Mouse (Mus musculus) monocyte, adult 2 months (primary cell): ENCODE measurements around the gene Anapc11.
A peak's percentile ranks its signal among the peaks of the same experiment; 100 is the strongest.
"Not testable (repeated sequence)": the region's sequence is repeated elsewhere in the genome, so short reads cannot be mapped to it uniquely, and the experiment has no call there.

Experiments
- DNase-seq, 2 experiments: peaks; one replicate each; pipeline ENCODE4 v3.0.0; 2022; ENCODE audit warnings: low spot score in 2 of 2, low read depth in 1 of 2

Gene Anapc11

DNA sequence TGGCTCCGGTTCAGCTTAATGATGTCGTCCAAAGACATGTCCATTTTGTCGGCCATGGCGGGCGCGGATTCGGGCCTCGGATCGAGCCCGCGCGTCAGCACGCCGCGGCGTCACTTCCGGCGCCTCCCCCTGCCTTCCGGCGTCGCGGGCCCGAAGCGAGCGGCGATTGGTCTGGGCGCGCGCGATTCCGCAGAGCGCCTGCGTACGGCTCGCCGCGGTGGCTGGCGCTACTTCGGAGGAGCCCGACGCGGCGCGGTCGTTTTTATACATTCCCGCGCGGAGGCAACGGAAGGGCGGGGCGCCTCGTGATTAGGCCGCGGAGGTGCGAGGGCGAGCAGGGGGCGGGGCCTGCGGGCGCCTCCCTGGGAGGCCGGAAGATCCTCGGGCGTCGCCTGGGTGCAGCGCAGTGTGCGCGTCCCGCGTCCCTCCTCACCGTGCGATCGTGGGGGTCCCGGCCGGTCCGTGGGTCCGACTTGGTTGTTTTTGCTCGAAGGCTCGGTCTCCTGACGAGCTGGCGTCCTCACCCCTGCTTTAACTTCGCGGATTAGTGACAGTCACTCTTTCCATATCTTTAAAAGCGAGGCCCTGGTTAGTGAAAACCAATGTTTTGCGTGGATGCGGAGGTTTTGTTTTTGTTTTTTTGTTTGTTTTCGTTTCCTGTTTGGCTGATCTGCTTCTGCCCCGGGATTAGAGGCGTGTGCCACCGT lies at the start of gene Anapc11, which contains the start of gene Alyref:
Gene Anapc11 (plus strand): TSS at position 139 of the 707 bp plus-strand sequence.
Gene Alyref (minus strand): TSS at position 83 of the 707 bp plus-strand sequence.
- peak; percentile 85 to 89 for DNase-seq

DNA sequence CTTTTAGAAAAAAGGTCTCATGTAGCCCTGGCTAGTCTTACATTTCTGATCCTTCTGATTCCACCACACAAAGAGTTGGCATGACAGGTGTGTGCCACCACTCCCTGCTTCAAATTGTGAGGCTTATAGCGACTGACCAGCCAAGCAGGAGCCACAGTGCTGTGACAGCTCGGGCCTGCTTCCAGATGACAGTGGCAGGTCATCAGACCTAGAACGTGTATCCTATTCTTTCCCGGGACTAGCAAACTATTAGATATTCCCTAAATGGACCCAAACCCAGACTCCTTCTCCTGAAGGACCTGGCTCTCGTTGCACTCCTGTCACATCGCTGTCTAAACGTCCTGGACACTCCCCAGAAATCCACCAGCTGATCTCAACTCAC lies 49.4 kb upstream of the Anapc11 start:
- no peak for DNase-seq

DNA sequence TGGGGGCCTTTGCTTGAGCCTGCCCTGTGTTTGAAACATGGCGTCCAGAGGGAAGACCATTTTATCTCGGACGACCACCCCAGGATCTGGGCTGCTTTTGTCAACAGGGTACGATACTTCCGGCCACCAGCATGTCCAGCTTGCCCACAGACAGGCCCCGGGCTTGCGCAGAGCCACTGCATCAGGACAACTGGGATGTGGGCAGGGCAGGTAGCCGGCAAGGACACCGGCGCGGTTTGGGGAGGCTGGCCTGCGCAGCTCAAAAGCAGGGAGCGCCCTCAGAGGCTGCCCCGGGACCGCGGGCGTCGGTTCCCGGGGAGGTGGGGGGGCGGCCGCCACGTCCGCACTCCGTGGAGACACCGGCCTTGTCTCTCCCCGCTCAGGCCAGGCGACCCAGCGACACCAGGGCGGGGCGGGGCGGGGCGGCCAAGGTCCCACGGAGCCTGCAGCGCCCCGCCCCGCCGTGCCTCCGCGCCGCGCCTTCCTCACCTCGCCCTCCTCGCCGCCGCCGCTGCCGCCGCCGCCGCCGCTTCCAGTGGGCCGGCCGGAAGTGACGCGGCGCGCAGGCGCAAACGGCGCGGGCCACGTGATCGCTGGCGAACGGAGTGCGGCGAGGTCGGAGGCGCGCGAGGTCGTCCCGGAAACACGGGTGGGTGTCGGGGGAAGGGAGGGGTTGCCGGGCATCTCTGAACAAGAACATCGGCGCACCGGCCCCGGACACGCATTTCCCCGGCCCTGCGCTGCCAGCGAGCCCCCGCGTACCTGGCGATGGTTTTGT lies 48.9 kb upstream of the Anapc11 start, which contains the start of gene Mcrip1:
Gene Mcrip1 (minus strand): TSS at position 560 of the 778 bp plus-strand sequence.
- peak; percentile 70 to 85 for DNase-seq

DNA sequence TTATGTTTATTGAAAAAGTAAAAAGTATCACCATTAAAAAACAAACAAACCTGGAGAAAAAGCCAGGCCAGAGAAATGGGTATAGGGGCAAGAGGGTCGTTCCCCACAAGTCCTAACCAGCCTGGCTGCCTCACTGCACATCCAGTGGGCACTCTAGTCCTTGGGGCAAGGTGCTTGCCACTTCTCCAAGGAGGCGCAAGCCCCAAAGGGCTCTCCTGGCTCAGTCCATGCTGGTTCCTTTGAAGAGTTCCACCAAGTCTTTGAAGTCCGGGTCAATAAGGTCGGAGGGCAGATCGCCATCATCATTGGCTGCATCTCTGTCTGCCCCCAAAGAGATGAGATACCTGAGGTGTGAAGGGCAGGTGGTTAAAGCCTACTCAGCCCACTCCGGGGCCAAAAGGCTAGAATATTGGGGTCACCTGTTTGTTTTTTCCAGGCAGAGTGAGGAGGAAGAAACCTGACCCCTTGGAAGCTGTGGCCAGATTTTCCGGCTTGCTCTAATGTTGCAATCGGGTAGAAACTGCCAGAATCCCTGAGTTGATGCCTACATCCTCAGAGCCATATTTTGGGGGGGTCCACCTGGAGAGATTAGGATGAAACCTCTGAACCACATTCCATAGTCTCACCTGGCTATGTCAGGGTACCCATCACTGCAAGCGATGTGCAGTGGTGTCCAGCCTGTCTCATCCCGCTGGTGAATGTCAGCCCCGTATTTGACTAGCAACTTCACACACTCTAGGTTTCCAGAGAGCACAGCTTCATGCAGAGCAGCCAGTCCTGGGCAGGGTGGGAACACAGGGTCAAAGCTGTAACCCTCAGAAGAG lies 48.0 kb upstream of the Anapc11 start:
- no peak for DNase-seq

DNA sequence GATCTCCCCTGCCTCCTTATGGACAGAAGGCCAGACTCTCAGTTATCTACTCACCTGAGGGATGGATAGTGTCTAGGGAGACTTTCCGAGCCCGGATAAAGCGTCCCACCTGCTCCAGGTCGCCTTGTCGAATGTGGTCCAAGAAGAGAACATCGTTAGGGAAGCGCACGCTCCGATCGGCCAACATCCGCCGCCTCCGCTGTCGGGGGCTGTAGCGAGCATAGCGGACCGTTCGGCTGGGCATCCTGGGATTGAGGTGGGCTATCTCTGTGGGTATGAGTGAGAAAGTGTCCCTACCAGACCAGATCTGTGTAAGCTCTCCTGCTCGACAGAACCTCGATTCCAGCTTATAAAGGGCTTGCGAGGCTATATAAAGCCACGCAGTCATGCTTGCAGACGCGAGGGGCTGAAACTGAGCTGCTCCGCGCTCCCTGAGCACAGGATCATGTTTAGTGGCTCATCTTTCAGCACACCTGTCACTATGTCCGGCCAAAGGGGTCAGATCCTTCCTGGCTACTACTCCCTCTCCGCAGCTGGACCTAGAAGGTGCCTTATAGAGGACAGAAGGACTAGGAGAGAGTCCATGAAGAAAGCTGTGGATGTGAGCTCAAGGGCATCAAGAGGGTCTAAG lies 47.3 kb upstream of the Anapc11 start, which contains the start of gene Ppp1r27:
Gene Ppp1r27 (minus strand): TSS at position 323 of the 631 bp plus-strand sequence.
- no peak for DNase-seq

DNA sequence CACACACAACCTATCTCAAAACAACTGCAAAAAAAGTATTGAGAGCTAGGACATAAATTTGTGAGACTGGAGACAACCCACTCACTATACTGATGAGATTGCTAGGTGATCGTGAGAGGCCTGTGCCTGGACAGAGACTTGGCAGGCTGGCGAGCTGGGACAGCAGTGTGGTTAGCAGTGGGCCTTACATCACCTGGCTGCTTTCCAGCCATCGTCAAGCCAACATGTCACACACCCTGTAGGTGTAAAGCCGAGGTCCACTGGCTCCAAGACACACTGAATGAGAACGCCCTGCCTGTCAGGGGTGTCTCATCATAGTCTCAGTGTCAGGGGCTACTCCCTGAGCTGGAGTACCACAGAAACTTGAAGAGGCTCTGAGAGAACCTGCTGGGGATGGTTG lies 45.5 kb upstream of the Anapc11 start:
- no peak for DNase-seq

DNA sequence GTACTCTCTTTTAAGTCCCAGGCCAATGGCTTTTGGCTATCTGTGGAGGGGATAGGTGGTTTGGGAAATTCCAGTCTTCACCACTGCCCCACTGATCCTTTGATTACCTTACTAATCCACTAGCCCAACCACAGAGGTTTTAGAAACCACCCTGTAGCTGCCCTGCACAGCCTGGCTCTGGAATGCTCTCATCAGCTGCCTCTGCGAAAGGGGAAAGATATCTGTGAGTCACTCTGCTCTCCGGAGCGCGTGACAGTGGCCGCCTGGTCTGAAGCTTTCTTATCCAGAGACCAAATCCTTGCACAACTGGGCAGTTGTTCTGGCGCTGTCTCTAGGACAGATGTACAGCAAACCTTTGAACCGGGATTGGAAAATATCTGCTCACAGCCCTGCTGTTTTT lies 43.4 kb upstream of the Anapc11 start:
- DNase-seq, result no peak

DNA sequence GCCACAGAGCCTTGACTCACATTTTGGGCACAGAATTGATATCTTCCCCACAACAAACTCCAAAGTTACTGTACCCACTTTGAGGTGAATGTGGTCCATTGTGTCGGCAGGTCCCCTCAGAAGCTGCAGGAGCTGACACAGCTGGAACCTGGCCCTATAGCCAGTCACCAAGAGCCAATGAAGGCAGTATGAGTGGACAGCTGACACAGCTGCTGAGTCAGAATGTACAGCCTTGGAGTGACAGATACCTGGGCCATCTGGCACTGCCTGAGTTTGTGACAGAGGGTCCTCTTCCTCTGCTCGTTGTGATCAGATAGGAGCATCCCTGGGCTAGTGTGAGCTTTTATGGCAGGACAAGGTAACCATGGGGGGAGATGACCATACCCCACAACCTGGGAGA lies 43.0 kb upstream of the Anapc11 start:
- DNase-seq, result no peak

DNA sequence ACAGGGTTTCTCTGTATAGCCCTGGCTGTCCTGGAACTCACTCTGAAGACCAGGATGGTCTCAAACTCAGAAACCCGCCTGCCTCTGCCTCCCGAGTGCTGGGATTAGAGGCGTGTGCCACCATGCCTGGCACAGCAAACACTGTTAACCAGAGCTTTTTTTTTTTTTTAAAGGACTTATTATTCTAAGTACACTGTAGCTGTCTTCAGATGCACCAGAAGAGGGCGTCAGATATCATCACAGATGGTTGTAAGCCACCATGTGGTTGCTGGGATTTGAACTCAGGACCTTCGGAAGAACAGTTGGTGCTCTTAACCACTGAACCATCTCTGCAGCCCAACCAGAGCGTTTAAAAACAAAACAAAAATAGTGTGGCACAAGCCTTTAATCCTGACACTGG lies 39.4 kb upstream of the Anapc11 start:
- not testable (repeated sequence) for DNase-seq

DNA sequence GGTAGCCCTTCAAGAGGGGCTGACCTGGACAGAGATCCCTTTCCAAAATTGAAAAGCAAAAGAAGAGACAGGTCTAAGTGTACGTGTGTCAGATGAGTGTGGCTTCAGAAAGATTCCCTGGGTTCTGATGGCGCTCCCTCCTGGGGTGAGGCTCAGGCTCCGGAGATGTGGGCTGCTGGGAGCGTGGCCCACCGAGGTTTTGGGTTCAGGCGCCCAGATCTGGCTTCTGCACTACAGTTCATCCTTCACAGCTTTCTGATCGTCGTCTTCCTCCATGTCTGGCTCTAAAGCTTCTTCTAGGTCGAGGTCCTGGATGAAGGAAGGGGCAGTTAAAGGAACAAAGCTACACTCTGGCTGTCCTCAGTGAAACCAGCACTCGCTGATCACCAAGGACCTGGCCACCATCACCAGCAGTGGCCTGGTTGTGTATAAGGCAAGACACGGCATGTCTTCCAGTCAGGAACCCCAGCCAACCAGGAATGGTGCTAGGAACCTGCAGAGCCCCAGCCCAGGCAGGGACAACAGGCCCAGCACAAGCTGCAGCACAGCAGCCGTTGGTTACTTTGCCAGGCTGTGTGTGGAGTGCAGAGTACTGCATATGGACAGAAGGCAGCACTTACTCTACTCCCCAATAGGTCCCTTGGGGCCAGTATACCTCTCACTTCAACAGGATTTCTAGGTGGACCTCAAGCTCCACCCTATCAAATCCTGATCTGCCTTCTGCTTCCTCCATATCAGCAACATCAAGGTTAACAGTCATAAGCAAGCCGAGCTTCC lies 37.1 kb upstream of the Anapc11 start:
- no peak for DNase-seq

DNA sequence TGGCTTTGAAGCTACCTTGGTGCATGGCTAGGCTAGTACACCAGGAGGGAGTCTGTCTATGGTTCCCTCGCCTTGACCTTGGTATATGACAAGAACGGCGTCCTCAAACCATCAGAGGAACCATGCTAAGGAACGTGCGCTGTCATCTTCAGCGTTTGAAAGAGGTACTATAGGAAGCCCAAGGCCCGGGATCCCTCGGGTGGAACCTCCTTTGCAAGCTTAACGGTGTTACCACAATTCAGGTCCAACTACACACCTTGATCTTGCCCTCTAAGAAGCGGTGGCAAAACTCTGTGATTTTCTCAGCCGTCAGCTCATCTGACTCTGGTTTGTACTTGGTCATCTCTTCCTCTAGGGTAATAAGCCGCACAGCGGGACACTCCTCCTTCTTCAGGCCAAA lies 35.3 kb upstream of the Anapc11 start:
- DNase-seq, result no peak

DNA sequence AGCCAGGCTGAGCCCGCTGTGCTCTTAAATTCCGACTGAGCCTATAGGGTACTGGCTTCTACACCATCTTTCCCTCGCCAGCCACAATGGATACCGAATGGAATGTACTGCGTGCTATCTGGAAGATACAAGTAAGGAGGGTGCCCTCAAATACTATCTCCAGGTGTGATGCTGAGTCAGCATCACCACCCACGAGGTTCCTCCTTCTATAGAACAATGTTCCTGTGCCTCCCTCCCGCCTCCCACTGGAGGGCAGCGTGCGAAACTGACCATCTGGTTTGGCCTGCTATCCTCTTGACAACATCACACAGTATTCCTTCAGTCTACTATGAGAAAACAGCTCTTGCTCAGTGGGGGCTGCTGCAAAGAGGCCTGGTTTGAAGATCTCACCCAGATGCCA lies 33.1 kb upstream of the Anapc11 start:
- DNase-seq, result no peak

DNA sequence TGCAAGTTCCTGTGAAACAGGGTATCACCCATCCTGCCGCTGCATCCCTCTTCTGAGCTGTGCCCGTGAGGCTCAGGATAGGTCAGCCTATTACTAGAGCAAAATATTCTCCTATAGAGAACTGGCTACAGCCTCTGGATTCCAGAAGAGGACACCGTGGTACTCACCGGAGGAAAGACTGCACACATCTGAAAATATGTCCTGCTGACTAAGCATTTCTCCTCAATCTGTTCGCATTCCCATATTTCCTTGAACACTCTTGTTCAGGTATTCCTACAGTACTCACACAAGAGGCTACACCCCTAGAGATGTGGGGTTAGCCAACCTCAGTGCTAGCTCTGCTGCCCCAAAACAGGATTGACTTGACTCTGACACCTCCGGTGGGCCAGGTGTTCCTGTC lies 29.9 kb upstream of the Anapc11 start:
- no peak for DNase-seq

DNA sequence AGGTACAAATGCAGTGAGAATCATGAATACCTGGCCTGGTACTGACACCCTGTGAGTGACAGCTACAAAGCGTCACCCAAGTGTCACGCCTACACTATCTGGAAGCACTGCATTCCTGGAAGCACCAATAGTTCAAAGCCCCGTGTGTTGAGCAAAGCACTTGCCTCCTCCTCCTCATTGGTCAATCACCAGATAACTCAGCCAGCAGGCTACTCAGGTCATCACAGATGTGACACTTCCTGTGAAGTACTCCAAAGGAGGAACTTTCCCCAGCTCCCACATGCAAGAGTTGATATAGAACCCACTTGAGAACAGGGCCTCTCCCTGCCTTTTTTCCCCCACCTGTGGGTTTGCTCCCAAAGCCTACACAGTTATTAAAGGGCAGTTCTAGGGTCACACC lies 27.1 kb upstream of the Anapc11 start:
- no peak for DNase-seq

DNA sequence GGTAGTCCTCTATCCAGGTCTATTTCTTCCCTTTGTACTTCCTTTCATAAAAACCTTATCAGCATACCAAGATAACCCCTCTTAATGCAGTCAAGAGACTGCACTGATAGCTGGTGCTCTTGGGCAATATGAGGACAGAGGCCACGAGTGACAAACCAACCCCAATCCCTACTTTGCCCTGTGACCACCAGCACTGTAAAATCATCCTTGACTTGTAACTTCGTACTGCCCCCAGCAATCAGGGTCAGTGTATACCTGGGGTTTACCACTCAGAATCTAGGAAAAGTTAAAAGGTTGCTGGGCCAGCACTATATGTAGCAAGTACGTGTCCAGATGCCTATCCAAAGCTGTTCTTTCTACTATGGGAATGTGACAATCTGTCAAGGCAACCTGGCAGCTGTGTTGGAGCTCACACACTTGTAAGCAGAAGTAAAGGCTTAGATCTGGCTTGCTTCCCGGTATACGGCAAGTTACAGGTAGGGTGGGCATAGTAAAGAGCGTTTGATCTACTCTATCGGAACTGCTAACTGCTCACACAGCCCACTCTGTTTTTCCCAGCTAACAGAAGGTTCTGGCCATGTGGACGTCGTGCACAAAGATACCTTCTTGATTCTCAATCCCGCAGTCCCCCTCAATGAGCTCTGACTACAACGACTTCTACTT lies 26.3 kb upstream of the Anapc11 start:
- DNase-seq, result no peak

DNA sequence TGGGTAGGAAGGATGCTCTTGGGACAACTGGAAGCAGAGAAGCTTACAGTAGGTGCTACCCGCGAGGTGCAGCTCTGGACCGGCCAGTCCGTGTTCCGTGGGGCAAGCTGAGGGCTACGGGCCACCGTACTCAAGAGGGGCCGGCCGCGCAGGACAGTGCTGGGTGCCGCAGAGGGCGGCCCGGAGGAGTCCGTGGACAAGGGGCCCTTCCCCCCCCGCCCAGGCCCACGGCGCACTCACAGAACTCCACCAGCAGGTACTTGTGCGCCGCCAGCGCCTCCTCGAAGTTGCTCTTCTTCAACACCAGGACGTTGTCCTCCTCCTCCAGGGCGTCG lies 25.8 kb upstream of the Anapc11 start:
- DNase-seq, result no peak

DNA sequence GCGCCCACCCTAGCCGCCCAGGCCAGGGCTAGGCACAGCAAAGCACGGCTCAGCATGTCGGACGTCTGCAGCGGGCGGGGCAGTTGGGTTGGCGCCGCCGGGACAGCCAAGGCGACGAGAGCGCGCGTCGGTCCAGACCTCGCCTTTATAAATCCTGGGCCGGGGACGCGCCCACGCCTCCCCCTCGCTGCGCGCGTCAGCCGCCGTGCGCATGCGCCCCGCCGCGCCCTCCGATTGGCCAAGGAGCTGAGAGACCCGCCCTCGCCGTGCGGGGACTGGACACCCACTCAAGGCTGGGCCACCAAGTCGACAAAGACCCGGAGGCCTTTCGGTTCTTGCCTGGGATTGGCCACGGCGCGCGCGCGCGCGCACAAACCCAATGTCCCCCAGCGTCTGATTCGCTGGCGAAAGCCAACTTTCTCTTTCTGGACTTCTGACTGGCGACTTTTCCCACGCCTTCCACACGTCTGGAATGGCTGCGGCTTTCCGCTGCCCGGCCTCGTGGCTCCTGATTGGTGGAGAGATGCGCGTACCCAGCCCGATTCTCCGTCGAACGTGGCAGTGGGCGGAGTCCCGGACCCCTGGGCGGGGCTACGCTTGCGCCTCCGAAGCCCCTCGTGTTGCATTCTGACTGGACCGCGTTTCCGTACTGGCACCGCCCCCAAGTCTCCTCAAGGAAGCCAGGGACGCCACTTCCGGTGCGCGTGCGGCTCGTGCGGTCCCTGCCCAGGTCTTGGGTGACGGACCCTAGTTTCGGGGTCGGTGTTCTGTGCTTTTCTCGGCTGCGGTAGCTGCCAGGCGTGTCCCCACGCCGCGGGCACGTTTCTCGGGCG lies 25.3 kb upstream of the Anapc11 start, which contains the start of gene P4hb:
Gene P4hb (minus strand): TSS at position 502 of the 833 bp plus-strand sequence.
- DNase-seq, result peak; percentile 98 to 99

DNA sequence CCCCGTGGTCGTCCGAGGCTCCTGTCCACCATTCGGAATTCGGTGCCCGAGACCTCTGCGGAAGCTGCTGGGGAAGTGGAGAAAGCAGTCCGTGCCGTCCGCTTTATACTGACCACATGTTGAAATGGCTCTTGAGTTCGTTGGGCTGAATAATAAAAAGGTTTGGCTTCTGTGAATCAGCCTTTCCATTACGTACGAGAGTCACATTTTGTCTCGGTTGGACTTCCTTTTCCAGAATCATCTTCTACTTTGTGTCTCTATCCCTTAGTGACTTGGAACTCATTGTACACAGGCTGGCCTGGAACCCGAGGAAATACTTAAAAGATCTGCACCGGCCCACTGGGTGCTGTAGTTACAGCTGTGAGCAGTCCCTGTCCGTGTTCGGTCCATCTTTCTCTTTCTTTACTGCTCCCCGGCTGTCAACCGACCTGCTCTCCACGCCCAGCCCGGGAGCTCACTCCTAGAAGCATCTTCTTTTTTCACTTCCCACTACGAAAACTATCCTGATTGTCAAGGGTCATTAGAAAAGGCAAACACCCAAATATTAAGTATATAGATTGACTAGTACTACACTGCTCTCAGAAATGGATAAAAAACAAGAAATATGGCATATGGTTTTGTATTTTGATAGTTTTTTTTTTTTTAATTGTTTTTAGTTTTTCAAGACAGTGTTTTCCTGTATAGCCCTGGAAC lies 24.5 kb upstream of the Anapc11 start:
- no peak for DNase-seq
